Mouse (Mus musculus) retina, adult 2 months (tissue): Measurements from ENCODE around the gene Cdk13.

ENCODE experiments used
- DNase-seq: peaks from one replicate; pipeline ENCODE4 v3.0.0-alpha.2; 2012; ENCODE audit warnings: low read depth, low spot score

Cdk13 gene

DNA sequence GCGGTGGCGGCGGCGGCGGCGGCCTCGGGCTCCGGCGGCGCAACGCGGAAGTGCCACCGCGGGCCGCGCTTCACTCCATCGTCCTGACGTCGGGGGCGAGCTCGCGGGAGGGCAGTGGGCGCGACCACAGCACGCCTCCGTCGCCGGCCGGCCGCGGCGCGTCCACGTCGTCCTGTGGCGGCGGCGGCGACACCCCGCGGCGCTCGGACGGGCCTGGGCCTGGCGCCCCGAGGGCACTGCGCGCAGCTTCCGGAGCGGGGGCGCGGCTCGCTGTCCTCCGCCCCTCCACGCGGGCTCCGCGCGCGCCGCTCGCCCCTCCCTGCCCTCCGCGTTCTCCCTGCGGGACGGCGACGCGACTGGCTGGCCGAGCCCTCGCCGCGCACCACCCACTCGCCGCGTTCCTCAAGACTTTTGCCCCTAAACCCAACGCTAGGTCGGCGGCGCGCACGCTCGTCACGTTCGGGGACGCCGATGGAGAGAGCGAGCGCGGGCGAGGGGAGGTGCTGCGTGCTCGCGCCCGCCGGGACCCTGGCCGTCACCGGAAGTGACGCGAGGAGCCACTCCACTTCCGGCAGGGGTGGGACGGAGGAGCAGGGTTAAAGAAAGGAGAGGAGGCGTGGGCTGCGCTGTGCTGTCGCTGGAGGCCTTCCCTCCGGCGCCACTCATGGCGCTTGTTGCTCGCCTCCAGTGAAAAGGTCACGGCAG is at the start of gene Cdk13:
TSS of gene Cdk13 (minus strand) at position 189 of the 705 bp plus-strand sequence.
- peak; percentile 98 for DNase-seq

- DNase-seq = no peak
Observed at GRCm38 (mm10) chr13:17843336-17843735, 38.4 kb upstream of the Cdk13 start.

GRCm38 (mm10) chr13:17842756-17843155 is 37.9 kb upstream of the Cdk13 start:
- no peak for DNase-seq

- DNase-seq = no peak
Observed at GRCm38 (mm10) chr13:17839137-17839536, 34.2 kb upstream of the Cdk13 start.

DNA sequence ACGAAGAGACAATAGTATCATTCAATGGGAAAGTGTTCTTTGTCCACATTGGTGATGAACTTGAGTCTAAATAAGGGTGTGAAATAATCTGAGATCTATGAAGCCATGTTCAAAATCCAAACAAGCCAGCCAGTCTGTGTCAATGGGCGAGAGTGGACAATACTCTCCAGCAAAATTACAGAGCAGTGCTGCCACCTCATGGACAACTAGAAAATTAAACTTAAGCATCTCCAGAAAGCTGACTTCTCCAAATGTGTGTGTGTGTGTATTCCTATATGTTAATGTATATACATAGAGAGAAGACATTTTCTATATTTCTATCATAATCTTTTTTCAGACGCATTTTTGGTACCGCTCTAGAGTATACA is 33.6 kb upstream of the Cdk13 start:
- DNase-seq = peak; percentile 56

DNA sequence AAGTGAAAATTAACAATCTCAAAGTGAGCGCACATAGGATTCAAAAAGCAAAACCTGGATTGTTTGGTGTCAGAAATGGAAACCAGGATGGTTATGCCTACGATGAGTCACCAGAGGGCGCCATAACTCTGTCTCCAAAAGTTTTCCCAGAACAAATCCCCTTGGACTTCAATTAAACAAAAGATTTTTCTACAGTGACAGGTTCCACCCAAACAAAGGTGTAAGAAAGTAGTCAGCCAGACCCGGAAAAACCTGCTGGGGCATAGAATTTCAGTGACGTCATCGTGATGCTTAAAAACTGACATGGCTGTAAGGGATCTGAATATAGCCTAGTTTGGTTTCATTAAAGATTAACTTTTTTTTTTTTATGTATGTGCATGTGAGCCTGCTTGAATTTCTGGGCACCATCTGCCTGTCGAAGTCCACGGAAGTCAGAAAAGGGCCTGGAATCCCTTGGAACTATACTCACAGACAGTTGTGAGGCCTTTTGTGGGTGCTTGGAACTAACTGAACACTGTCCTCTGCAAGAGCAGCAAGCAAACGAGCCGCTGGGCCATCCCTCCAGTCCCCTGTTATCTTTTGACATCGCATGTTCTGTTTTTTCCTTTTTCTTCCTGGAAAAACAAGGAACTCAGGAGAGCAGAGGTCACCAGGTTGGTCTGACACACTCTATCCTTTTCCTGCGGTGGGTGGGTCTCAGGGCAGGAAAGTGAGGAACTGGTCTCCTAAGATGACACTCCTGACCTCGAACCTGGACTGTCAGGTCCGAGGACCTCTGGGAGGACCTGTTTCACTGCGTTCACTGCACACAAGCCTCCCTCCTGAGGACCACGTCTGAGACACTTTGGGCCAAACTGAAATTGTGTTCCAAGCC is 33.0 kb upstream of the Cdk13 start:
- no peak for DNase-seq

DNA sequence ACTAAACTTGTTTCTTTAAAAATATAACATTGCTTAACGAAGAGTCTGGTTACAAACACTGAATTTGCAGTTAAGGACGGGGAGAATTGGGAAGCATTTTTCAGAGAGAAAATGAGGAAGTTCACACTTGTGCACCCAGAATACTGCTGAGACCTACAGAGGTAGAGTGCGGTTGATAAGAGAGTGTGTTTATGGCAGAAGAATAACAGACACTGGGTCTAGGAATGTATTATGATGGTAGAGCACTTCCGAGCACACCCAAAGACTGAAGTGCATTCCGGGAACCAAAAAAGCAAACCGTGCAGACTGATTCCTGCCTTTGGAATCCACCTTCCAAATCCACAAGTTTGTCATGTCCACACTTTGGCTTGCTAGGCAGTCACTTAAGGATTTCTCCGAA is 31.9 kb upstream of the Cdk13 start:
- no peak for DNase-seq

- no peak for DNase-seq
Observed at GRCm38 (mm10) chr13:17832940-17833339, 28.0 kb upstream of the Cdk13 start.

DNA sequence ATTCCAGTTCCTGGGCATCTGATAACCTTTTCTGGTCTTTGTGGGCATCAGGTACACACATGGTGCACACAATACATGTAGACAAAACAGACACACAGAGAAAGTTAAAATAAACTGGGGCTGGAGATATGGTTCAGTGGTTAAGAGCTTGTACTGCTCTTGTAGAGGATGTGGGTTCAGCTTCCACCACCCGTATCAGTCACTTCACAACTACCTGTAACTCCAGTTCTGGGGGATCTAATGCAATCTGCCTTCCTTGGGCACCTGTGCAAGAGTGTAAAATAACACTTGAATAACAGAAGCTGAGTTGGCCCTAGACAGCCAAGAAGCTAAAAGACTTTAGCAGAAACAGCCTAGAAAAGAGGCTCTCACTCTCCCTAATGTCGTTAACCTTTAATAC is 12.3 kb upstream of the Cdk13 start:
- DNase-seq = no peak

DNA sequence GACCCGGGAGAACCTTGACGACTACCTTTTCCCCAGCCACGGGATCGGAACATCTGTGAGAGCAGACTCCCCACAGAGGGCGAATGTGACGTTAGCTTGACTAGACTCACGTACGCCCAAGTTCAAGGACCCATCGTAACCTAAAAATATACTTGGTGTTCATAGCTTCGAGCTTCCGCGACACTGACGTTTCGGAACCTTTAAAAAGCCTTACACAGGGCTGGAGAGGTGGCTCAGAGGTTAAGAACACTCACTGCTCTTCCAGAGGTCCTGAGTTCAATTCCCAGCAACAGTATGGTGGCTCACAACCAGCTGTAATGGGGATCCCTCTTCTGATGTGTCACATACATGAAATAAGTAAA is 698 bp upstream of the Cdk13 start:
- DNase-seq = no peak

DNA sequence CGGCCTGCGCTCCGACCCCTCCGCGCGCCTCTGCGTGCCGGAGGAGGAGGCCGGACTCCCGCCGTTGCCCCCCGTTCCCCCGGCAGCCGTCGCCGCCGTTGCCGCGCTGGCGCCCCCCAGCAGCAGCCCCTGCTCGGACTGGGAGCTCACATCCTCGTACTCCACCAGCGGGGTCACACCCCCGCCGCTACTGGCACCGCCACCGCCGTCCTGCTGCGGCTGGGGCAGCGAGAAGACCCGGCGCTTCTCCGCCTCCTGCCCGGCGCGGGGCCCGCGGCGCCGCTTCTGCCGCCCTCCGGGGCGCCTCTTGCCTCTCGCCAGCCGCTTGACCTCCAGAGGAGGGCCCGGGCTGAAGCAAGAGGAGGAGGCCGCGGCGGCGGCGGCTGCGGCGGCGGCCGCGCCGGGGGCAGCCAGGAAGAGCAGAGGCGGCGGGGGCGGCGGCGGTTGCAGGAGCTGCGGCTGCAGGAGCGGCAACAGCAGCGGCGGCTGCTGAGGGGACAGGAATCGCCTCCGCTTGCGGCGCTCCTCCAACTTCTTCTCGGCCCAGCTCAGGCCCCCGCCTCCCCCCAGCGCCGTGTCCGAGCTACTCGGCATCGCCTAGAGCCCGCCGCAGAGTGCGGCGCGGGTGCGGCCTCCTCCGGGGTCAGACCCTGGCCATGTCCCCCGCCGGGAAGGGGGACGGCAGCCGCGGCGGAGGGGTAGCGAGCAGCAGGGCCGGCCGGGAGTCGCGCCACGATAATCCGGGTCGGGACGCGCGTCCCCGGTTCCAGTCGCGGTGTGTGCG is 647 bp downstream of the Cdk13 start:
- DNase-seq = peak; percentile 18

DNA sequence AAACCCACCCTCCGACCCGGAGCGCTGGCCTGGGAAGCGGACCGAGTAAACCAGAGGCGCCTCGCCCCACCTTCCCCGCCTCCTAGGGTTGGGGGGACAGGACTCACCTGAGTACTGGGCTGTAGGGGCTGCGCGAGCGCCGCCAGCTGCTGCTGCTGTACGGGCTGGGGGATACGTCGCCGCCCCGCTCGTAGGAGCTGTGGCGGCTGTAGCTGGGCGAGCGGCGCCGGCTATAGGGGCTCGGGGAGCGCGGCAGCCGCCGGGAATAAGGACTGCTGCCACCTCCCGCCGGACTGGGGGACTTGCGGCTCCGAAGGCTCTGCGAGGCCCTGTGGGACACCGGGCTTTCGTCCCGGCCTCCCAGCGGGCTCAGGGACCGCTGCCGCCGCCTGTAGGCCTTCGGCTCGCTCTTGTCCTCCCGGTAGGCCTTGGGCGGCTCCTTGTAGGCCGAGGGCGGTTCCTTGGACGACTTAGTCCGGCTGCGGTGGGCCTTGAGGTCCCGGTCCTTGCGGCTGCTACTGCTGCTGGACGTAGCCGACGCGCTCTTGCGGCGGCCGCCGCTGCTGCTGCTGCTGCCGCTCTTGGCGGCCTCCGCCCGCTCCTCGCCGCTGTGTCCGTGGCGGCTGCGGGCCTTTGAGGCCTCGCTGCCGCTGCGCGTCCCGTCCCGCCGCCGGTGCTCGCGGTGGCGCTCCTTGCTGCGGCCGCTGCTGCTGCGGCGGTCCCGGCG is 1.4 kb downstream of the Cdk13 start:
- peak; percentile 45 for DNase-seq

DNA sequence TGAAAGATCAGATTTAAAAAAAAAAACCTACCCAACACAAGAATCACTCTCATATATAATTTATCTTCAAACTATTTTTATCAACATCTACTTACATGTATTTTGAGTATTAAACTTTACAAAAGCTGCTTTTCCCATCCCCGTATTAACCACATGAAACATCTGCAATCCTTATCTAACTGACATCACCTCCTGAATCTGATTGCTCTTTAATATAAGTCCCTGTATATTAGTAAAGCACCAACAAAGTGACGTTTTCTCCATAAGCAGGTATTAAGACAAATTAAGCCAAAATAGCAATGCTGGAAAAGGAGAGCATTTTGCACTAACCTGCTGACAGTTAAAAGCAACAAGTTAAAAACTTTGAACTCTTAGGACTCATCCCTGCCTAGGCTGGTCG is 2.0 kb downstream of the Cdk13 start:
- DNase-seq = no peak

DNA sequence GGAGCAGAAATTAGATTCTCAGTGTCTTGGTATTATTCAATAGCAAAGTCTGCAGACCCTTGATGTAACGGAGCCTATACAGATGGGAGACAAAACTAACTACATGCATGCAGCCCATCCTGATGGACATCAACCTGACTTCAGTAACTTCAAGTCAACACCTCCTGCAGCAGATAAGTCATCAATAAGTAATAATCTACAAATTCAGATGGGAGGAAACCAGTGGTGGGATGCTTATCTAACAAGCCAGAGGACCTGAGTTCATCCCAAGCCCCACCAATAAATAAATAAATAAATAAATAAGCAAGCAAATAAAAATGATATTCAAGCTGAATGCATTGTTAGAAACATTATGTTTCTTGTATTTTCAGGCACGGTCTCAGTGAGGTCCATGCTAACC is 5.2 kb downstream of the Cdk13 start:
- DNase-seq = no peak

DNA sequence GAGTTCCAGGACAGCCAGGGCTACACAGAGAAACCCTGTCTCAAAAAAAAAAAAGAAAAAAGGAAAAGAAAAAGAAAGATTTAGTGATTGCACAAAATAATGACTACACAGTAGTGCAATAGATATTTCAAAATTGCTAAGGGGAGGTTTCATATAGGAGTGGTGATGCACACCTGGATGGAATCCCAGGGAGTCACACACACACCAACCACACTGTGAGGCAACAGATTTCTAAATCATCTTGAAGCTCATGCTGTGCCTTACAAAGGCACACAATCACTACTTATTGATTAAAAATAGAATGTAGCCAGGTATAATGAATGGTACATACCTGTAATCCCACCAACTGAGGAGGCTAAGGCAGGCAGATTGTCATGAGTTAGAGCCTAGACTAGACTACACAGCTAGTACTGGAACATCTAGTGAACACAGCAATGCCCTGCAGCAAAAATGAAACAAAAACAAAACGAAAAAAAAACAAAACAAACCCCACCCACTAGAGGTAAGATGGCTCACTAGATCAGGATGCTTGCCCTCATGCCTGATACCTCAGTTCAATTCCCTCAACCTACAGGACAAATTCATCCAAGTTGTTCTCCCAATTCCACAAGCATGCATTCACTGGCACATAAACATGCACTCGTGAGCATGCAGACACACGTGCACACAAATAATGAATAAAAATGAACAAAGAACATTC is 9.0 kb downstream of the Cdk13 start:
- no peak for DNase-seq

GRCm38 (mm10) chr13:17783643-17784042 is 21.3 kb downstream of the Cdk13 start:
- no peak for DNase-seq

DNA sequence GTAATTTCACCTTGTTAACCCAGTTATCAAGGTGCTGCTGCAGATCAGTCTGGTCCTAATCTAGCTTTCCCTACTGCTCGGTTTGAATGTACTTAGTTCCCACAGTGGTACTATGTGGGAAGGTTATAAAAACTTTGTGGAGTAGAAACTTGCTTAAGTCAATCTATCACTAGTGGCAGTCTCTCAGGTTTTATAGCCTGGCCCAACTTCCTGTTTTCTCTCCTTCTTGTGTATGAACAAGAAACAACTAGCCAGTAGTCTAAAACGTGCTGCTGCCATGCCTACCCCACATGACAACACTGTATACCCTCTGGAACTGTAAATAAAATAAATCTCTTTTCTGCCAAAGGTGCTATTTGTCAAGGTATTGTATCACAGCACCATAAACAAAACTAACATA is 25.0 kb downstream of the Cdk13 start:
- no peak for DNase-seq

DNA sequence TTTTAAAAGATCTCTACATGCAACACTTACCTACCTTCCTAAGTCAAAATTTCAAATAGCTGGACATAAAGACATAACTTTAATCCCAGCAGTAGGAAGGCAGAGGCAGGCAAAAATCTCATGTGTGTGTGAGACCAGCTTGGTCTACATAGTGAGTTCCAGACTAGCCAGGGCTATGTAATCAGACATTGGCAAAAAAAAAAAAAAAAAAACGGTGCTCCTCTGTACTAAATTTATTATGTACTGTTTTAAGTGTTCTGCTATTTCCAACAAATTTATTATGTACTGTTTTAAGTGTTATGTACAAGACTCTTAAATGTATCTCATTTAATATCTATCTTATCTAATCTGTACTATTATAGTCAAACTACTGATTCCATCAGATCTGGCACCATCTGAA is 28.6 kb downstream of the Cdk13 start:
- DNase-seq = no peak

GRCm38 (mm10) chr13:17775364-17775763 is 29.5 kb downstream of the Cdk13 start:
- no peak for DNase-seq

GRCm38 (mm10) chr13:17773112-17773511 is 31.8 kb downstream of the Cdk13 start:
- no peak for DNase-seq

DNA sequence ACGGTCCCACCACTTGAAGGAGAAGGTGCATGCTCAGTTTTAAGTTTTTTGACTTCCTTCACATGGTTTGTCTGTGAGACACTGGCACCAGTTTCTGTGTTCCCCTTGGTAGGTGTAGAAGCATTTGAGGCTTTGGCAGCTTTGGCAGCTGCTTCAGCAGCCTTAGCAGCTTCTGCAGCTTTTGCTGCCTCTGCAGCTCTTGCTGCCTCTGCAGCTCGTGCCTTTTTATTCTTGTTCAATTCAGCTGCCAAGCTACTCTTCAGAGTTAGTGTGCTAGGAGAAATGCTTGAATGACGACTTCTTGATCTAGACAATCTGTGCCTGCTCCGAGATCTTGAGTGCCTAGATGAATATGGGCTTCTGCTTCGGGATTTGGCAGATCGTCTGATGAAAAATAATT is 32.3 kb downstream of the Cdk13 start:
- DNase-seq = no peak
